Mouse (Mus musculus) olfactory bulb, adult 2 months (tissue): Measurements from ENCODE around the gene Clpb.

Experiments
- CTCF ChIP-seq: fragments of 200-500 bp; IDR thresholded peaks from 2 replicates; pipeline ENCODE4 v1.5.1; 2012; ENCODE audit warnings: low read depth, mild to moderate bottlenecking, low read length, moderate library complexity; ENCODE audit not compliant: insufficient read depth
- POLR2A ChIP-seq: fragments of 200-500 bp; IDR thresholded peaks from 2 replicates; pipeline ENCODE4 v1.6.1; 2012; ENCODE audit warnings: mild to moderate bottlenecking, low read depth, low read length, moderate library complexity; ENCODE audit not compliant: insufficient read depth

- TF ChIP-seq CTCF (no peak), POLR2A (no peak)
These were observed 108.2 kb downstream of the Clpb start for GRCm38 (mm10) chr7:101771604-101772003.
